Mouse (Mus musculus) stomach, embryonic 16.5 days (tissue): Measurements from ENCODE around the gene Evi5. TPM values are rescaled to one million over a fixed set of nuclear protein-coding genes. Genes with fewer than 3 reads are reported as not detected.

Experiments
- ATAC-seq: fragments of 200-750 bp; cut with Nextera tagmentation; 2 replicates; pipeline ENCODE4 v1.8.0; 2017; ENCODE audit warnings: moderate number of reproducible peaks, moderate TSS enrichment; ENCODE audit not compliant: insufficient read depth, low FRiP score
- H3K27ac ChIP-seq: fragments of 300-500 bp; sonication (generic); 2 replicates; pipeline ENCODE4 v1.5.1; 2014; ENCODE audit warnings: low read length
- H3K27me3 ChIP-seq: fragments of 300-500 bp; sonication (generic); 2 replicates; pipeline ENCODE4 v1.6.1; 2014; ENCODE audit warnings: low read length, control low read depth, mixed read lengths; ENCODE audit not compliant: control insufficient read depth, insufficient read depth
- H3K36me3 ChIP-seq: fragments of 300-500 bp; sonication (generic); 2 replicates; pipeline ENCODE4 v1.6.1; 2014; ENCODE audit warnings: low read length; ENCODE audit not compliant: control insufficient read depth, insufficient read depth
- H3K4me1 ChIP-seq: fragments of 300-500 bp; sonication (generic); 2 replicates; pipeline ENCODE4 v1.6.1; 2014; ENCODE audit warnings: low read length, control low read depth, mixed read lengths; ENCODE audit not compliant: control insufficient read depth, insufficient read depth
- H3K4me2 ChIP-seq: fragments of 300-500 bp; sonication (generic); 2 replicates; pipeline ENCODE4 v1.6.1; 2014; ENCODE audit warnings: low read depth, low read length, mixed read lengths
- H3K4me3 ChIP-seq: fragments of 300-500 bp; sonication (generic); replicated peaks from 2 replicates; pipeline ENCODE4 v1.5.1; 2014; ENCODE audit warnings: mild to moderate bottlenecking, low read length
- H3K9ac ChIP-seq: fragments of 300-500 bp; sonication (generic); 2 replicates; pipeline ENCODE4 v1.6.1; 2014; ENCODE audit warnings: low read length
- H3K9me3 ChIP-seq: fragments of 300-500 bp; sonication (generic); replicated peaks from 2 replicates; pipeline ENCODE4 v1.6.1; 2016; ENCODE audit warnings: low read length, control low read depth; ENCODE audit not compliant: control insufficient read depth
- WGBS: fragments of 180-500 bp; shearing (Covaris S2); extraction: QIAGEN DNeasy Blood & Tissue Kit; methylation state at CpG from one replicate; pipeline ENCODE4 v1.1.7; 2014; 5-methylcytosine and 5-hydroxymethylcytosine counted together
- polyA plus RNA-seq: library from polyadenylated mRNA; unstranded; fragments of >200 nt; fragmentation: Nextera tagmentation; extraction: Ambion mirVana; gene quantifications from 2 replicates; pipeline ENCODE4 v1.2.1, GENCODE M21; 2015

Evi5 gene
- polyA plus RNA-seq, 1 experiment from 2014 or later = 55.2 TPM

DNA sequence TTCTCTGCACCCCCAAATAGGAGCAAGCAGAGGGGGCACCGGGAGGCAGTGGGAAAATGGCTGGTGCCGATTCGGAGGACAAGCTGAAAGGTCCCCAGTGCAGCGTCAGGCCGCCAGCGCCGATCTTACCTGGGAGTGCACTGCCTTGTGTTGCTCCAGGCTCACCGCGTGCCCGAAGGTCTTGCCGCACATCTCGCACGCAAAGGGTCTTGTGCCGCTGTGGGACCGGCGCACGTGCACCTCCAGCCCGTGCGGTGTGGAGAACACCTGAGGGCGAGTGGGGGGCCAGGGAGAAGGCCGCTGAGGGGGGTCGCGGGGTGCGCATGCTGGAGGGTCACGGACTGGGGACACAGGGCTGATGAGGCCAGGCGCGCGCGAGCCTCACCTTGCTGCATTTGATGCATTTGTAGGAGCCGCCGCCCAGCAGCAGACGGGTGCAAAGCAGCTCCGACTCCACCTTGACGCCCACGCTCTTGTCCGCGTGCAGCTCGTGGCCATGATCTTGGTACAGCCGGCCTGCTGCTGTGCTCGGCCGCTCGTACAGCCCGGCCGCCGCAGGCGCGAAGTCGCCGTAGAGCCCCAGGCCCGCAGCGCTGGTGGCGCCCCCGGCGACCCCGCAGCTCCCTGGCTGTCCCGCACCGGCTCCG lies 153.8 kb downstream of the Evi5 start:
- Histone ChIP-seq H3K27me3 (peaks cover 91% of the 10 kb centered on the region), H3K9me3 (no peaks in the 10 kb centered on the region), H3K4me1 (peaks cover 44% of the 10 kb centered on the region), H3K27ac (no peak overlapping the region), H3K4me3 (peak overlapping the region; percentile 47), H3K9ac (peak overlapping the region; percentile 55; the same call in 1 of the 2 replicates), H3K4me2 (peak overlapping the region; percentile 71), H3K36me3 (no peaks in the 10 kb centered on the region)
- no peak for ATAC-seq
- 5% methylated on average over 58 of the region's 58 CpGs for WGBS

DNA sequence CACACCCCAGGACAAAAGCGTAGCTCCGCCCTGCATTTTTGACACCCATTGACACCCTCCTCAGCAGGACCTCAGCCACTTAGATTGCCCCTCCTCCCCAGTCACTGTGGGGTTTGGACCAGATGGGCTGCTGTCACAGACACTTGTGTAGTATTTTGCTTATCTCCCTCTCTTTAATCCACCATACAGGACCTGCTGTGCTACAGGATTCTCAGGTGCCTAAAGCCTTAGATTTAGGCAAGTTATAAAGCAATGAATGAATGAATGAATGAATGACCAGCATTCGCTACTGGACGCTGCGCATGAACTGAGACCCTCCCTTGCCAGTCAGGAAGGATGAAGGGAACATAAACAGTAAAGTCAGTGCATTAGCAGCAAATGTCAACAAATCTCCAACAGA lies 154.4 kb downstream of the Evi5 start:
- Histone ChIP-seq H3K36me3 (no peaks in the 10 kb centered on the region), H3K9ac (no peak overlapping the region), H3K4me2 (peak overlapping the region; percentile 71; the same call in 1 of the 2 replicates), H3K27ac (no peak overlapping the region), H3K27me3 (peaks cover 86% of the 10 kb centered on the region), H3K9me3 (no peaks in the 10 kb centered on the region), H3K4me1 (peaks cover 38% of the 10 kb centered on the region), H3K4me3 (peak overlapping the region; percentile 47; the same call in 1 of the 2 replicates)
- ATAC-seq = no peak
- 7% methylated on average over 5 of the region's 5 CpGs for WGBS

DNA sequence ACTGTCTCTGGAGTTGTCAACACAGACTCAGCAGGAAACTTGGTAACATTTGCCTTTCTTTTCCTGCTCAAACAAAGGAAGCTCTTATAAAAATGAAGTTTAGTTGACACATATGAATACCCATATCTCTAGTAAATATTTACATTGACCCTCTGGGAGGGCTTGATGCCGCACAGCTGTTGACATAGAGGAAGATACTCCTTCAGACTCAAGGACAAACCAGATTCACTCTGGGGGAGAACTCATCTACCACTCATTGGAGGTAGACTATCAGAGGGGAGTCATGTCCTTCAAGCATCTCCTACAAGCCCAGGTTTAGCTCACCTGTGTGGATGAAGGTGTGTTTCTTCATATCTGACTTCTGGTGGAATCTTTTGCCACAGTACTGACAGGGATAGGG lies 155.1 kb downstream of the Evi5 start:
- H3K27me3 ChIP-seq = peaks cover 79% of the 10 kb centered on the region
- peaks cover 31% of the 10 kb centered on the region for H3K4me1 ChIP-seq
- no peaks in the 10 kb centered on the region for H3K36me3 ChIP-seq
- no peak overlapping the region for H3K9ac ChIP-seq
- no peak for ATAC-seq
- no peak overlapping the region for H3K27ac ChIP-seq
- no peak overlapping the region for H3K4me3 ChIP-seq
- 13% methylated on average over 1 of the region's 1 CpGs for WGBS
- no peak overlapping the region for H3K4me2 ChIP-seq
- H3K9me3 ChIP-seq = no peaks in the 10 kb centered on the region

DNA sequence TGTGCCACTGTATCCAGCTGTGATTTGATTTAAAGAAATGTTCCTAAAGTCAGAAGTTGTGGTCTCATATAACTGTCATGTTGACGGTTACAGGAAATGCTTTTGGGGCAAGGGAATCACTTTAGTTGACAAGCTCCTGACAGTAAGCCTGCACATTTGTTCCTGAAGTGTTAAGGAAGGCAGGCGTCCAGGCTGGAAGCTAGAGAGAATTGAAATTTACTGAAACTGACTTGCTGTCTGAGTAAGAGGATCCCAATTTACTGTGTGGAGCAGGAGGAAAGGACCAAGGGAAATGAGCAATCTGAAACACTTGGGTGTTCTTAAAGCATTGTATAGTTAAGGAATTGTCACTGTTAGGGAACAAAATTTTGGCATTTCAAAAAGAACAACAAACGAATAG lies 155.7 kb downstream of the Evi5 start:
- Histone ChIP-seq H3K9ac (no peak overlapping the region), H3K4me3 (no peak overlapping the region), H3K27me3 (peaks cover 73% of the 10 kb centered on the region), H3K9me3 (no peaks in the 10 kb centered on the region), H3K4me1 (peaks cover 26% of the 10 kb centered on the region), H3K27ac (no peak overlapping the region), H3K4me2 (no peak overlapping the region), H3K36me3 (no peaks in the 10 kb centered on the region)
- ATAC-seq = no peak
- 25% methylated on average over 3 of the region's 3 CpGs for WGBS

DNA sequence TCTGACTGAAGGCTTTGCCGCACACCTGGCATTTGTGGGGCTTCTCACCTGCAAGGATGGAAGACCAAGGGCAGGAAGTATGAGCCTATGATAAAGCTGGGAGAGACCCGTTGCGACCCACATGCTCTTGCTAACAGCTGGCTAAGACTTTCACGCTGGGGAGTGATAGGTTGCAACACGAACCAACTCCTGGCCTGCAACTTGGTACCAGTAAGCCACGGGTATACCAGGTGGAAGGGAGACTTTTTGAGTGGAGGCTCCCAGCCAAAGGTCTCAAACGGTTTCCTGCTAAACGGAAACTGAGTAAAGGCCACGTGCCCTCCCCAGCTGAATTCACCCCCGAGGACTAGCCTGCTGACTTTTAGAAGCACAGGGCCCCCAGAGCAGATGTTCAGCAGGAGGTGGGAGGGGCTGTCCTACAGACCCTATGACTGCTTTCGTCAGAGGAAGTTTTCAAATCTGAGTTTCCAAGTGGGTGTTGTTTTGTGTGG lies 157.0 kb downstream of the Evi5 start:
- Histone ChIP-seq H3K9me3 (no peaks in the 10 kb centered on the region), H3K36me3 (no peaks in the 10 kb centered on the region), H3K4me3 (no peak overlapping the region), H3K27ac (no peak overlapping the region), H3K4me1 (peaks cover 14% of the 10 kb centered on the region), H3K9ac (no peak overlapping the region), H3K27me3 (peaks cover 60% of the 10 kb centered on the region), H3K4me2 (no peak overlapping the region)
- WGBS = 19% methylated on average over 11 of the region's 11 CpGs
- ATAC-seq = no peak

DNA sequence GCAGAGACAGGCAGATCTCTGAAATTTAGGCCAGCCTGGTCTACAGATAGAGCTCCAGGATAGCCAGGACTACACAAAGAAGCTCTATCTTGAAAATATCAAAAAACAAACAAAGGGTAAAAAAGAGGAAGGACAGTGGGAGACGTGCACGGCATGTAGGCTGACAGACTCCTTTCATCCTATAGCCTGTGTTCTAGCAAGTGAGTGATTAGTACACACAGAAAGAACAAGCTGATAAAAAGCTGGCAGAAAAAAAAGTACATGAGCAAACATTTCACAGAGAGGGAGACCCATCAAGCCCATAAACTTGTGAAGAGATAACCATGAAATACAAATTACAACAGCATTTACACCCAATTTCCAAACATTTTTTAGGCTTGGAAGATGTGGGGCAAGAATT lies 163.2 kb downstream of the Evi5 start:
- no peak for ATAC-seq
- no peaks in the 10 kb centered on the region for H3K4me1 ChIP-seq
- no peak overlapping the region for H3K4me2 ChIP-seq
- no peak overlapping the region for H3K27ac ChIP-seq
- H3K9ac ChIP-seq = no peak overlapping the region
- no peaks in the 10 kb centered on the region for H3K9me3 ChIP-seq
- peaks cover 6% of the 10 kb centered on the region; the same call in 1 of the 2 replicates for H3K27me3 ChIP-seq
- no peak overlapping the region for H3K4me3 ChIP-seq
- 36% methylated on average over 2 of the region's 2 CpGs for WGBS
- no peaks in the 10 kb centered on the region for H3K36me3 ChIP-seq

DNA sequence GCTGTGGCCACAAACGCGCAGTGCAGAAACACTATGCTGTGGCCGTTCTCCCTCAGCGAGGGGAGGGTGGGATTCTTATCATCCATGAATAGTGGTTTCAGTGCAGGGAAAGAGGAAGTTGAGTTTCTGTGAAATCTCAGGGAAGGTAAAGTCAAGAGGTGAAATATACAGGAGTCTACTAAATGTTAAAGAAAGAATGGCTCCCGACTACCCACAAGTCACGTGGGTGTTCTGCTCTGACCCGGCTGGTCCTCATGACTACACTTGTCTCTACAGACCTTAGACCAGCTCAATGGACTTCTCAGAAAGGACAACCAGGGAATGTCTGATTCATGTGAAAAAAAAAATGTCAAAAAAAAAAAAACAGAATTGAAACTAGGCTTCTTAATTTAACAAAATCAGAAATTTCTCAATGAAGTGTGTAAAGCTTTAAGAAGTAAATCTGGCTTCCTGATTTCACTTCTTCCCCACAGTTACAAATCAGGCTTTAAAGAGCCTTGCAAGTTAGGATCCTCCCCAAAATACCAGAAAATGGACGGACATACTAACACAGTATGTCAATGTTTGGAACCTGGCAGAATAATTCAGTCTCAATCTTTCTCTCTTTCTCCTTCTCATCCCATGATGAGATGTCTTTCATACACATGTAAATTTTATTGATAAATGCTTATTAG lies 166.6 kb downstream of the Evi5 start:
- Histone ChIP-seq H3K4me1 (no peaks in the 10 kb centered on the region), H3K27ac (no peak overlapping the region), H3K9ac (no peak overlapping the region), H3K4me3 (no peak overlapping the region), H3K36me3 (no peaks in the 10 kb centered on the region), H3K27me3 (no peaks in the 10 kb centered on the region), H3K4me2 (no peak overlapping the region), H3K9me3 (no peaks in the 10 kb centered on the region)
- no peak for ATAC-seq
- whole genome bisulfite sequencing = 74% methylated on average over 8 of the region's 8 CpGs

DNA sequence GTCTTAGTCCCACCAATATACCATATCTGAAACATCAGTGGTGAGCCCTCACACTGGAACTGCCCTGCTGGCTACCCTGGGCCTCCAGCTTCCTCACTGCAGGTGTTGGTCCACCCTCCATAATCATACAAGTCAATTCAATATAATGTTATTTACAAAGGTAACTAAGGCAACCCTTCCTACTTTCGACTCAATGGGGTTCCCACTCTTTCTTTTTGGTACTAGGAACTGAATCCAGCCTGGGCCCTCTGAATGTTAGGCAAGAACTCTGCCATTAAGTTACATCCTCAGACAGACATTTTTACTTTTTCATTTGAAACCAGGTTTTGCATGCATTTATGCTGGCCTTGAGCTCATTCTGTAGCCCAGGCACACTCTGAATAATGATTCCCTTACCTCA lies 168.6 kb downstream of the Evi5 start:
- ATAC-seq = no peak
- no peaks in the 10 kb centered on the region for H3K9me3 ChIP-seq
- no peaks in the 10 kb centered on the region for H3K27me3 ChIP-seq
- H3K4me3 ChIP-seq = no peak overlapping the region
- no peak overlapping the region for H3K27ac ChIP-seq
- H3K4me1 ChIP-seq = no peaks in the 10 kb centered on the region
- H3K4me2 ChIP-seq = no peak overlapping the region
- 69% methylated on average over 1 of the region's 1 CpGs for WGBS
- H3K36me3 ChIP-seq = no peaks in the 10 kb centered on the region
- no peak overlapping the region for H3K9ac ChIP-seq

DNA sequence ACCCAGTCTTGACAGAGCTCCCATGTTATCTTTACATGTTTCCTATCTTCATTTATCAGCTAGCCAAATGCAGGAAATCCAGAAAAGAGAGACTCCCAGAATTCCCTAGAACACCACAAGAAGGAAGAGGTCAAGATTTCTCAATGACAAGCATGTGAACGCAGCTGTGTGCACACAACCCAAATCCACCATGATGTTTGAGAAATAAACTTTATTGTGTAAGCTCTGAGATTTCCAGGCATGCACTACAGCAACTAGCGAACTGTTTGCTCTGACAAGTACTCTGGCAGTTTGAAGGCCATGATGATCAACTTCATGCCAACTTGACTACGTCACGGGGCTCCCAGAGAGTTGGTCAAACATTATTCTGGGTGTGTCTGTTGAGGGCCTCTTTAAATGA lies 169.2 kb downstream of the Evi5 start:
- Histone ChIP-seq H3K4me3 (no peak overlapping the region), H3K36me3 (no peaks in the 10 kb centered on the region), H3K9ac (no peak overlapping the region), H3K27ac (no peak overlapping the region), H3K4me1 (no peaks in the 10 kb centered on the region), H3K9me3 (no peaks in the 10 kb centered on the region), H3K27me3 (no peaks in the 10 kb centered on the region), H3K4me2 (no peak overlapping the region)
- 79% methylated on average over 4 of the region's 4 CpGs for WGBS
- ATAC-seq = no peak
